Mouse (Mus musculus): ENCODE results near the gene Dact1. TPM values are rescaled to one million over a fixed set of nuclear protein-coding genes. Genes with fewer than 3 reads are reported as not detected.

Gene Dact1
- 10 to 100 TPM in 1 of 2 experiments, 1 to 10 TPM in 1; 9.6 to 12.3 TPM for total RNA-seq (2021)
- long read RNA-seq, experiment 1, partial matches to known transcripts: 3 of 9 reads
- long read RNA-seq, experiment 1, other reads (novel, unspliced or antisense): 0 of 9 reads
- long read RNA-seq, experiment 2, transcript Dact1-201 (4 exons, 3,650 nt): major isoform, 7 of 10 reads
- long read RNA-seq, experiment 2, partial matches to known transcripts: 0 of 10 reads
- long read RNA-seq, experiment 2, other reads (novel, unspliced or antisense): 2 of 10 reads

- no peak for TF ChIP-seq CTCF (IDR thresholded peaks at IDR 0.05)
- peak within 1 kb of the TSS; percentile 70 for H3K27ac ChIP-seq
Measured at GRCm38 (mm10) chr12:71309581-71310067, at the start of gene Dact1. TSS of gene Dact1 (plus strand) at chr12:71309884.

GRCm38 (mm10) chr12:71264211-71264610, 45.5 kb upstream of the Dact1 start:
- TF ChIP-seq CTCF (IDR thresholded peaks at IDR 0.05): no peak
- intact Hi-C loops (cut with DNase I): no loop called here
- DNase-seq (ENCODE audit: extremely low spot score in 1 of 2, low spot score in 2 of 2): no peak
- Histone ChIP-seq H3K4me3 (no peak overlapping the region), H3K27ac (no peak overlapping the region)

More at GRCm38 (mm10) chr12:71309581-71310067, at the start of gene Dact1:
- peak within 1 kb of the TSS; percentile 70 for H3K4me3 ChIP-seq
- peak; percentile 70 to 74 for DNase-seq (ENCODE audit: extremely low spot score in 1 of 2, low spot score in 2 of 2)
- intact Hi-C loops (cut with DNase I): loop anchor here (5.0 to 10.0 kb wide), 5 partner anchors 112 to 735 kb away; no protein-coding TSS in a partner anchor

- TF ChIP-seq CTCF (IDR thresholded peaks at IDR 0.05): no peak
- Histone ChIP-seq H3K27ac (no peak overlapping the region), H3K4me3 (no peak overlapping the region)
- no peak for DNase-seq (ENCODE audit: extremely low spot score in 1 of 2, low spot score in 2 of 2)
- intact Hi-C loops (cut with DNase I): no loop called here
Measured at GRCm38 (mm10) chr12:71269367-71269766, 40.3 kb upstream of the Dact1 start.

- no peak overlapping the region for H3K27ac ChIP-seq
- intact Hi-C loops (cut with DNase I): no loop called here
- no peak overlapping the region for H3K4me3 ChIP-seq
- TF ChIP-seq CTCF (IDR thresholded peaks at IDR 0.05): no peak
- DNase-seq (ENCODE audit: extremely low spot score in 1 of 2, low spot score in 2 of 2): no peak
Measured at GRCm38 (mm10) chr12:71271131-71271530, 38.6 kb upstream of the Dact1 start.

- intact Hi-C loops (cut with DNase I): no loop called here
- peak; percentile 36 for TF ChIP-seq CTCF (IDR thresholded peaks at IDR 0.05)
- no peak for DNase-seq (ENCODE audit: extremely low spot score in 1 of 2, low spot score in 2 of 2)
Measured at GRCm38 (mm10) chr12:71274519-71275237, 35.0 kb upstream of the Dact1 start.

GRCm38 (mm10) chr12:71275906-71276595, 33.6 kb upstream of the Dact1 start:
- no peak for TF ChIP-seq CTCF (IDR thresholded peaks at IDR 0.05)
- no peak for DNase-seq (ENCODE audit: extremely low spot score in 1 of 2, low spot score in 2 of 2)
- H3K4me3 ChIP-seq: no peak overlapping the region
- no peak overlapping the region for H3K27ac ChIP-seq
- intact Hi-C loops (cut with DNase I): no loop called here

More at GRCm38 (mm10) chr12:71274519-71275237, 35.0 kb upstream of the Dact1 start:
- H3K27ac ChIP-seq: no peak overlapping the region
- H3K4me3 ChIP-seq: no peak overlapping the region

DNA sequence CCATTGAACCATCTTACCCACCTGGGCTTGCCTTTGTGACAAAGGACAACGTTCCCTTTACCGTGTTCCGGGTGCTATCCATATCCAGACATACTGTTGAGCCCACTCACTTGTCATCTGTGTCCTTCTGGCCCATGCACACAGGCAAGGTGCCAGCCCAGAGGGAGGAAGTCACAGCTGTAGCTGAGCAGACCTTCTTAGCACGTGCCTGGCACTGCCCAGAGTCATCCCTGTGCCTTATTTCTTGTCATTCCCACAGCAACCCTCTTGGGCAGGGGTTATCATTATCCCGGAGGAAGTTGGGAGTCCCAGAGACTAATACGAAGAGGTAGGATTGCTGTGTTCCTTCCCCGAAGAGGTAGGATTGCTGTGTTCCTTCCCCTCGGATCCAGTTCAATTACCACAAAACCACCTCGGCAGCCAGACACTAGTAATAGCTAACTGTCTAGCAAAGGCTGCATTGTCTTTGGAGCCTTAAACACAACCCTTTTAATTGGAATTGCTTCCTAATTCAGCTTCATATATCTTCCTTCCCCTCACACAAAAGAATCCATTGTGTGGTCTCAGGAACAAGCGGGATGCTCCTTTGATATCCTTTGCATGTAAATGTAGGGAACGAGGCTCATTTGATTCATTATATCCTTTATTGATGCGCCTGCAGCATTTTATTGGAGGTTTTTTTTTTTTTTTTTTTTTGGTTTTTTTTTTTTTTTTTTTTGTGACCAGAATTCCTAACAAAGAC, 30.0 kb upstream of the Dact1 start:
- no peak overlapping the region for H3K4me3 ChIP-seq
- no peak for TF ChIP-seq CTCF (IDR thresholded peaks at IDR 0.05)
- H3K27ac ChIP-seq: no peak overlapping the region
- DNase-seq (ENCODE audit: extremely low spot score in 1 of 2, low spot score in 2 of 2): no peak
- intact Hi-C loops (cut with DNase I): no loop called here

GRCm38 (mm10) chr12:71281201-71281768, 28.4 kb upstream of the Dact1 start:
- Histone ChIP-seq H3K4me3 (no peak overlapping the region), H3K27ac (no peak overlapping the region)
- no peak for DNase-seq (ENCODE audit: extremely low spot score in 1 of 2, low spot score in 2 of 2)
- intact Hi-C loops (cut with DNase I): no loop called here
- no peak for TF ChIP-seq CTCF (IDR thresholded peaks at IDR 0.05)

DNA sequence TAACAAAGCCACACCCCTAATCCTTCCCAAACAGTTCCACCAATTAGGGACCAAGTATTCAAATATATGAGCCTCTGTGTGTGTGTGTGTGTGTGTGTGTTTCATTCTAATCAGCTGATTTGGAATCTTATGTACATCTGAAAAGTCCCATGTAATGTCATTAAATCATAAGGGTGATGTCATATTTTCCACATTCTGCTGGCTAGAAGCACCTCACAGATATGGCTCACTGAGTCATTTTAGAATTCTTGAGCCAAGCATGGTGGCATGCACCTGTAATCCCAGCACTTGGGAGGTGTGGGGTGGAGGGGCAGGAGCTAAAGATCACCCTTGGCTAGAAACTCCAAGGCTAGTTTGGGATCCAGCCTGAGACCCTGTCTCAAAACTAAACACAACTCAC, 24.3 kb upstream of the Dact1 start:
- H3K4me3 ChIP-seq: no peak overlapping the region
- intact Hi-C loops (cut with DNase I): no loop called here
- no peak overlapping the region for H3K27ac ChIP-seq
- TF ChIP-seq CTCF (IDR thresholded peaks at IDR 0.05): no peak
- no peak for DNase-seq (ENCODE audit: extremely low spot score in 1 of 2, low spot score in 2 of 2)

GRCm38 (mm10) chr12:71290460-71290859, 19.2 kb upstream of the Dact1 start:
- Histone ChIP-seq H3K27ac (no peak overlapping the region), H3K4me3 (no peak overlapping the region)
- DNase-seq (ENCODE audit: extremely low spot score in 1 of 2, low spot score in 2 of 2): no peak
- TF ChIP-seq CTCF (IDR thresholded peaks at IDR 0.05): no peak
- intact Hi-C loops (cut with DNase I): no loop called here

All from left cerebral cortex, adult 2 months (tissue).